Mouse (Mus musculus): ENCODE results near the gene Yju2.

Yju2 gene

DNA sequence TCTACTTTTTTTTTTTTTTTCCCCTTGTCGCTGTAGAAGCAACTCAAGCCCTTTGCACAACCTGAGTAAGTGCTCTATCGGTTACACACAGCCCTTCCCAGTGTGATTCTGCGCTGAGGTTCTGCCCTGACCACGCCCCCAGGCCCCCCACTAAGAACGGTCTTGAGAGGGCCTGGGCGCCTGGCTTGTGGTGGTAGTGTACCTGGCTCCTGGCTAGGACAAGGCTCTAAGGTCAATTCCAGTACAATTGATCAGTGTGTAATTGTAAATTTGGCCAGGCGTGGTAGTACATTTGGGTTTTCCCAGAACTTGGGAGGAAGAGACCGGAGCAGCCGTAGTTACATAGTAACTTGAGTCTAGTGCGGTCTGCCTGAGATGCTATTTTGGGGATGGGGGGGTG, 48.1 kb downstream of the Yju2 start:
- DNase-seq (ENCODE audit: extremely low read depth, low read depth, low spot score) = no peak

- DNase-seq (ENCODE audit: extremely low read depth, low read depth, low spot score) = no peak
These were observed 48.8 kb downstream of the Yju2 start for GRCm38 (mm10) chr17:56007444-56008355.

- DNase-seq (ENCODE audit: extremely low read depth, low read depth, low spot score) = peak; percentile 65
These were observed 49.6 kb downstream of the Yju2 start for GRCm38 (mm10) chr17:56008356-56009087.

- peak; percentile 45 for DNase-seq (ENCODE audit: extremely low read depth, low read depth, low spot score)
These were observed 50.4 kb downstream of the Yju2 start for GRCm38 (mm10) chr17:56009088-56009961.

- DNase-seq (ENCODE audit: extremely low read depth, low read depth, low spot score) = no peak
These were observed 51.0 kb downstream of the Yju2 start for GRCm38 (mm10) chr17:56009962-56010240.

- DNase-seq (ENCODE audit: extremely low read depth, low read depth, low spot score) = no peak
These were observed 51.4 kb downstream of the Yju2 start for GRCm38 (mm10) chr17:56010255-56010654.

GRCm38 (mm10) chr17:56010681-56011080, 51.8 kb downstream of the Yju2 start:
- no peak for DNase-seq (ENCODE audit: extremely low read depth, low read depth, low spot score)

GRCm38 (mm10) chr17:56011441-56011840, 52.5 kb downstream of the Yju2 start:
- no peak for DNase-seq (ENCODE audit: extremely low read depth, low read depth, low spot score)

DNA sequence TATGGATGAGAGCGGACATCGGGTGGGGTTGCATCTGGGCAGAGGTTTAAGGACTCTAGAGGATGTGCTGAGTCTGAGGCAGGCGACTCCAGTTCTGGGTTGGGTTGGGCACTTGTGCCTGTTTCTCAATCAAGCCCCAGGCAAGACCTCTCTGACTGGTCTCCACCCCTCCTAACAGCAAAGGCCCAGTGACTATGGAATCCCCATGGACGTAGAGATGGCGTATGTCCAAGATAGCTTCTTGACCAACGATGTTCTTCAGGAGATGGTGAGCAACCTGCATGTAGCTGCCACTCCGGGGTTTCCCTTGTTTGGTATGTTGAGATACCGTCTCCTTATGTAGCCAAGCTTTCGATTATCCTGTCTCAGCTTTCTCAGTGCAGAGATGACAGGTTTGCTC, 56.4 kb downstream of the Yju2 start:
- no peak for DNase-seq (ENCODE audit: extremely low read depth, low read depth, low spot score)

- DNase-seq (ENCODE audit: extremely low read depth, low read depth, low spot score) = no peak
These were observed 57.5 kb downstream of the Yju2 start for GRCm38 (mm10) chr17:56016382-56016781.

DNA sequence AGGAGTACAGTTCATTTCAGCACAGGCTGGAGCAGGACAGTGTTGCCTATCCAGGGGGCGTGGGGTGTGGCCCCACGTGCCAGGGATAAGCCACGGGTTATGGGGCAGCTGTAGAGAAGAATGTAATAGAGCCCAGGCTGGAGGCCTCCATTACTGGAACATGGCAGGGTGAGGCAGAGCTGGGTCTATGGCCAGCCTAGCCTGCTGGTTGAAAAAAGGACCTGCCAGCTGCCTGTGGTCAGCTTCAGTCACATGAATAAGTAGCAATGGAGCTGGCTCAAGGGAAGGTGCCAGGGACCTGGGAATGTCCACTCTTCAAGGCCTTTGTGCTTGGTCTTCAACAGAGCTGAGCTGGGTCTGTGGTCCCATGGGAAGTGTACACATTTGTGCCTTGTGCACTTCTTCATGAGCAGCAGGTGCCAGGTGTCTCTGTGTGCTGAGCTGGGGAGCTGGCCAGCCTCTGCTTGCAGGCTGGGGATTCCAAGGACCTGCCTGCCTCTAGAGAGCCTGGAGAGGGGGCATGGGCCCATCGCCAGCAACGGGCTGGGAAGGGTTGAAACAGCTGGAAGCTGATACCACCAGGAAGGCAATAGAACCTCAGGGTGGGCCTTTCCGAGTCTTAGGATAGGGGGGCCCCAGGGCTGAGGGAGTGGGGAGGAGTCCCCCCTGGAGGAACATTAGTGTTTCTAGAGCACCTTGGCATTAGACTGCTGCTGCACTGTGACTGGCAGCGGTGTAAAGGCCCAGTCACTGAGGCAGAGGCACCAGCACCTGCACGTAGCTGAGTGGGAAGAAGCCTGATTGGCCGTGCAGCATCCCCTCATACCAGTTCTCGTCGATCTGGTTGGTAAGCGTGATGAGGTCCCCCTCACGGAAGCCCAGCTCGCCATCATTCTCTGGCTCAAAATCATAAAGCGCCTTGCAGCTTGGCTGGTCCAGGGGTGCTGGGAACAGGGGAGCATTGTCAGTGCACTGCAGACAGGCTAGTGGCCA, 58.2 kb downstream of the Yju2 start:
- no peak for DNase-seq (ENCODE audit: extremely low read depth, low read depth, low spot score)

DNA sequence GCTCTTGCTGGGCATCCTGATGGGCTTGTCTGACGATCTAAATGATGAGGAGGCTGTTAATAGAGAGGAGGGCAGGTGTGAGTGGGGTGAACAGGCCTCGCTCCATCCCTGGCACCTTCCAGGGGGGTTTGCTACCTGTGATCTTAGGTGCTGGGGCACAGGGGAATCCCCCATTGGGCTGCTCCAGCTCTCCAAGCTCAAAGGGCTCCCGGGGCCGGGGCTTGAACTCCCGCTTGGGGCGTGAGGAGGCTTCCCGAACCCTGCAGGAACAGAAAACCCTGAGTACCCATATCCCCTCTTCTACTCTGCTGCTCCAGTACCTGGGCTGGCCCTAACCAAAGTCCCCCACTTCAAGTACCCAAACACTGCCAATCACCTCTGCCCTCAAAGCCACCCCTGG, 58.9 kb downstream of the Yju2 start:
- DNase-seq (ENCODE audit: extremely low read depth, low read depth, low spot score) = no peak
